Mouse (Mus musculus): ENCODE measurements at regions not wholly inside any gene's neighbourhood (a gene's known extent, or its start where the extent isn't known, plus 50 kb on each side); places are given as distances from the start of the nearest gene placed in this dataset.

DNA sequence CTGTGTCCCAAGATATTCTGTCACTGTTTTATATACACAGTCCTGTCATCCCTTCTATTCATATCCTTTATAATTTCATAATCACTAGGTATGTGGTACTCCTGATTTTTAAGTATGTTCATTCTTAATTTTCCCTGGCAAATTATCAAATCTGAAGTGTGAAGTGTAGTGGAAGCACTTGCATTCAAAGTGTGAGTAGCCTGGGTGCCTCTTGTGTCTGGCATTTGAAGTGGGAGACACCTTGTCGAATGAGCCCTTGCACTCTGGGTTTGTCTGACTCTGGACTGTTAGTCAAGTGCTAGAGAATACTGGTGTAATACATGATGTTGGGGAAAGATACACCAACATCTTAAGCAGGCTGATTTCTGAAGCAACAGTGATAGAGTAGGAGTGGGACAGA is 852.6 kb downstream of the Efnb2 start:
- no peak for DNase-seq (ENCODE audit: low read depth, low spot score)

DNA sequence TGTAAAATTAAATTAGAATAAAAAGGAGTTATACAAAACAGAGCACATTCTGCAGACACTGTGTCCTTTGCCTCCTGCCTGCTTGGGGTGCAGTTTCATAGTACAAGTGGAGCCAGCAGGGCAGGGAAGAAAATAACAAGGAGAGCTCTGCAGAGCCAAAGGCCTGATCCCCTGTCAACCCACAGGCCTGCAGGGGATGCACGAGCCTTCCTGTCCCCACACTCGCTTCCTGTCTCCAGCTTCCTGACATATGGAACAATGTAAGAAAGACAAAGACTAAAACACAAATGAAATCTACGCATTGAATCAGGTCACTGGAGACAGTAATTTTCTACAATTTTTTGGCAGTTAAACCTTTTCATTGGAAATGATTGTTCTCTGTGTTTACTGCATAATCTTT is 861.8 kb downstream of the Efnb2 start:
- DNase-seq (ENCODE audit: low read depth, low spot score): no peak

DNA sequence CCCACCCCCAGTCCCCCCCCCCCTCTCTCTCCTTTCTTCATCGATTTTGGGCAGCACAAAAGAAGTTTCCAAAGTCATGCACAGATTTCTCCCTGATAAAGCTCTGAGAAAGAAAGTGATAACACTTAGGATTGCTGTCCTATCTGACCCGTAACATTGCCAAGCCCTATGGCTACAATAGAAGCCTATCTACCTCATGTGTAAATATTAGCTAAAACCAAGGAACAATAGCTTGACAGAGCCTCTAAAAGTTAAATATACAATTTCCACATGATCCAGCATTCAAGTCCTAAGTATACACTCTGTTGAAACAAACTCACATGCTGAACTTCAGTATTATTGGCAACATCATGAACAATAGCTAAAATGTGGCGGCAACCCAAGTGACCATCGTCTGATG is 864.9 kb downstream of the Efnb2 start:
- DNase-seq (ENCODE audit: low read depth, low spot score): no peak

DNA sequence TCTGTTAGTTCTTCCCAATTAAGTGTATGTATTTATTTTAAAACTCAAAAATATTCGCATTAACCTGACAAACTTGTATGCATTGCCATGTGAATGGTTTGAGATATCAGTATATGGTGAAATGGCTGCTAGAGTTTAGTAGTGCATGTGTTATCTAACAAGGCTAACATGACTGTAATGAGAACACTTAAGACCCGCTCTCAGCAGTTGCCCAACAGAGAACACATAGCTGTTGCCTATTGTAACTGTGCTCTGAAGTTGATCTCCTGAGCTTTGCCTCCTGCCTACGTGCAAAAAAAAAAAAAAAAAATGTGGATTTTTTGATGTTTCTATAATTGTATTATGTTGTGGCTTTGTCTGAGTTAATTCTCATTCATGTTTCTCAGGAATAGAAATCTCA is 897.2 kb downstream of the Efnb2 start:
- DNase-seq (ENCODE audit: low read depth, low spot score): no peak

DNA sequence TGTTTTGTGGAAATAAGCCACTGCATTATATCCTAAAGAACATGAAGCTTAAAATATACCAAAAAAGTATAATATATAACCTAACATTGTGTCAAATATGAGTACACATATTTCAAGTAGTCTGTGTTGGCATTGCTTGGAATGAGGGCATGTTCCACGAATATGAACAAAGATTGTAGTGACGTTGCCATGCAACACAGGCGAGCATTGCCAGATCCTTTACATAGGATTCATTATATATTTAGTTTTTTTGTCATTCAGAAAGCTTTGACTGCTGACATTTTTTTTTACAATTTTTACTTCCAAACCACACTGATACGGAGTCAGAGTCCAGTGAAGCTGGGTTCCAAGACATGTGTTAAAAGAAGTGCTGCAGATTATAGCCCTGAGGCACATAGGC is 900.1 kb downstream of the Efnb2 start:
- DNase-seq (ENCODE audit: low read depth, low spot score): no peak

DNA sequence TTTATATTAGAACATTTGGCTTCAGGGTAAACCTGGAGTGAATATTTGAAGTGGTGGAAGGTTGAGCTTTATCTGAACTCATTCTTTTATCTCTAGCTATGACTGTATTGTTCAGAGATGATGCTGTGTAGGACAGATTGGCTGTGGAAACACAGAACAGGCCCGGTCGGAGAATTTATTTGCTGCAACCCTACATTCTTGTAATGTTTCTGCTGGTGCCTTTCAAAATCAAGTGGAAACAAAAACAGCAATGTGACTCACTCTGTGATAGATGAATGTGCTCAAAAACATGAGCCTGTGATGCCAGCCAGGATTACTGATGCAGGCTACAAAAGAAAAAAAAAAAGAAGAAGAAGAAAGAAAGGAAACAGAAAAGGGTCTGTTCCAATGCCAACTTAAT is 928.3 kb downstream of the Efnb2 start:
- no peak for DNase-seq (ENCODE audit: low read depth, low spot score)

DNA sequence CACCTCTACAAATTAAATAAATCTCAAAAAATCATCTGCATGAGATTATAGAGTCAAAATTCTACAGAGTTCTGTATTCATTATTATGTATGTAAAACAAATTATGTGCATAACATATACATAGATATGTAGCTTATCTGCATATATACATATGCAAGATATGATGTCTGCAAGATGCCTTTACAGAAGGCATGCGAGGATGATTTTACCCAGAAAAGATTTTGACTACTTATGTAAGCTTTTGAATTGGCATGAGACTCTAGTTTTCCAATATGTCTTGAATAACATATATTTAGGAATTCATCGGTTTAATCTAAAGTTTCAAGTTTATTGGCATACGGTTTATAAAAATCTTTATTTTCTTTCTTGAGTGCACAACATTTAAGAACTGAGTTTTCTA is 939.2 kb downstream of the Efnb2 start:
- DNase-seq (ENCODE audit: low read depth, low spot score): no peak

DNA sequence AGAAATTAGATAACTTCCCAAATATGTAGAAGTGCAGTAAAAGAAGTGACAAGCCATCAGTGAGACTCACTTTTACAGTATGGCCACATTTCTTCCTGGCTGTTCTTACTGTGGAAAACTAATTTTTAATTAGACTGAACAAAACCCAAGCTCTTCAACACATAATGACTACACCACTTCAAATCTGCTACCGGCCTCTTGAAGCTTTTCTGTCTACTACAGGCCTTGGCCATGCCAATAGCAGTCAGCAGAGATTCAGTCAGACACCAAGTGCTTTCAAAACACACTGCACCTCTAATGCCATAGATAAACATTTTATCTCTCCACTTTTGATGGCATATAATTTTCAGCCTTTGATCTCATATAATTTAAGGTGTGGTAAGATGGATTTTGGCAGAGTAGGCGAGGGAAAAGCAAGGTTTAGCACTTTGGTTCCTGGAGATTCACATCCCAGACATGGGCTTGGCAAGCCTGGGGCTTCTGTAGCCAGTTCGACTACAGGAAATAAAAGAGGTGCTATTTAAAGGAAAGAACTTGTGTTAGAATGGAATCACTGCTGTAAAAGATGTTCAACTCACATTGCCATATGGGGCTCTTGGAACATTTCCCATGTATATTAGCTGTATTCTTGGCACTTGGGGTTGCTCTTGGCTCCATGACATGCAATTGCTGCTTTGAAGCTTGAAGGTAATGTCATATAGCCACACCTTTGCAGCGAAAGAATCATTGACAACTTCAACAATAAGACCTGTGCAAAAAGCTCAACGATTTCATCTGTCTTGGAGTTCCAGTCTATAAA is 941.9 kb downstream of the Efnb2 start:
- DNase-seq (ENCODE audit: low read depth, low spot score): no peak

DNA sequence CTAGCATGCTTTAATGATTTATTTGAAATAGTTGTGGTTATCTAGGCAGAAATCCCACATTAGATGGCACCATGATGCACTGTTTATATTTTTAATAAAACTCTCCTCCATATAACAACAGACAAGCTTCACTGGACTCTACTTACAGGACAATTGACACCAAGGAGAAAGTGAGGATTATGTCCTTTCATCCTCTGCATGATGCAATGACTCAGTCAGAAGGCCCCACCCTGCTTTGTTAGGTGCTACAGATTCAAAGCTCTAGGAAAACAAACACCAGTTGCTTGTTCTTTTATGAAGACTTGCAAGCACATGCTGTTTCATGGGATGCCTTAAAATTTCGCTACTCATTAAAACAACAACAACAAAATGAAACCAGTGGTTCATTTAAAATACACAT is 950.3 kb downstream of the Efnb2 start:
- no peak for DNase-seq (ENCODE audit: low read depth, low spot score)

DNA sequence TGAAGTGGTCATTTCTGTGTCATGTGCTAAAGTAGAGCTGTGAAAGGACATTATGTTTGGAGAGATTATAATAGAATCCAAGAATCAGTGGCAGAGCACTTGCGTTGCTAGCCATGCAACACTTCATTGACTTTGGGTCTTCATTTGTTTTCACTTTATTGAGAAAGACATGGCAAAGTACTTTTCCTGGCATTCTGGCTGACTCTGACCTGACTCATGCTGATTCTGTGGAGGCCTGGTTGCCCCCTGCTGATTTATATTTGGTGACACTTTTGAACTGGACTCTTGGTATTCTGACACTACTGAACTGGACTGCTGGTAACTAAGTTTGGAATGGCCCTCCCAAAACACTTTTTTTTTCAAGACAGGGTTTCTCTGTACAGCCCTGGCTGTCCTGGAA is 951.6 kb downstream of the Efnb2 start:
- DNase-seq (ENCODE audit: low read depth, low spot score): no peak

DNA sequence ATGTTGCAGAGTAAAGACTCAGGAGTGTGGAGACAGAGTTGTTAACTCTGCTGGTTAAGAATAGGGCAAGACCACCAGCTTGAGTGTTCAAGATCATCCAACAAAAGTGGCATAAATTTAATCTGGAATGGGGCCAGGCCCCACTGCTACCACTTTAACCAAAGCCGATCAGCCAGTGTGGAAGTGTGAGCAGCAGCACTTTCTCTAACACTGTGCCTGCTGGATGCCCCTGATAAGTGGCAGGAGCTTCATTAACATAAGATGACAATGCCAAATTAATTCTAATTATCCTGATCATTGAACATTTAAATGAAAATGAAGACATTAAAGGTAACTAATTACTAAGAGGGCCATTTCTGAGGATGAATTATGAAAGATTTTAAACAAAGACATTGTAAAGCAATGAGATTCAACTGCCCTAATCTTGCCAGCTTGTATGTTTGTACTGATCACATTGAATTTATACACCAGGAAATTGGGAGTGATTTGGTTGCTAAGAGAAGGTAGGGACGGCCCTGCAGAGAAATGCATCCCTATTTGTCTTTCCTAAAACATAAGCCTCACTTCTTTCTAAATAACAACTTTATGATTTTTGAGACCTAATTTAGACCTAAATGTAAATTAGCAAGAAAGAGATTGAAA is 969.6 kb downstream of the Efnb2 start:
- DNase-seq (ENCODE audit: low read depth, low spot score): no peak

DNA sequence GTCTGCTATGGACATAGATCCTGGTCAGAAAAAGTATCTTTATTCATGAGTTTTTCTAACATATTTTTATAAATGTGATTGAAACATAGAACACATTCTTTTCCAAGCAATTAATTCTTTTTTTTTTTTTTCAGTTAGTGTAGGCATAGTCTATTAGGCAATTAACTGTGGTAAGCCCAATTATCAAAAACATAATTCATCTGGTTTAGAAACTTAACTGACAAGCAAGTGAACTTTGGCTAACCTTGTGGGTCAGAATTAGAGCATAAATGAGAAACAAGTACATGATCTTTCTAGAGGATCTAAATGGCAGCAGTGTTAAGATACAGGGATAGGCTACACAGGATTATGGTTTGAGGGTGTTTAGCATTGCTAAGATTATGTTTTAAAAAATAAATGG is 1007.2 kb downstream of the Efnb2 start:
- no peak for DNase-seq (ENCODE audit: low read depth, low spot score)
